ENCODE assay signal across 19 mouse cellular contexts in the genomic region with DNA sequence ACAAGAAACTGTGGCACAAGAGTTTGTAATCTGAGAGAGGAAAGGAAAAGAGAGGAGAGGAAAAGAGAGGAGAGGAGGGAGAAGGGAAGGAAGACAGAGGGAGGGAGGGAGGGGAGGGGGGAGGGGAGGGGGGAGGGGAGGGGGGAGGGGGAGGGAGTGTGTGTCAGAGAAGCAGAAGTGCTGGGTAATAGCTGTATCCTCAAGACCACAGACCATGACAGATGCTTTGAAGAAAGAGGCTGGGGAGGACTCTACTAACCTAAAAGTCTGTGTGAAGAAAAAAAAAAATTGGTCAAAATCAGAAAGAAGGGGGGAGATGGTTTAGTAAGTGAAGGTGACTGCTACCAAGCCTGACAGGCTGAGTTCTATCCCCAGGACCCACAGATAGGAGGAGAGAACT.
DNase-seq lines count a peak whose midpoint lies in the region; ATAC-seq lines count a peak whose summit lies in the region.
"Had no signal": no experiment of that assay in that cellular context is flagged by ENCODE, and none has a peak within 500 bp of the region (broad histone marks: within the 10 kb centered on the region; RNA-seq: fewer than 3 reads in every experiment).

No protein-coding gene starts in this region.

- H3K27me3 ChIP-seq in embryonic facial prominence, embryonic 13.5 days = no peaks in the 10 kb centered on the region
- no peaks in the 10 kb centered on the region for H3K27me3 ChIP-seq in embryonic facial prominence, embryonic 10.5 days (replicated peaks; ENCODE audit: low read depth, poor library complexity, severe bottlenecking)
- H3K27me3 ChIP-seq: forebrain, embryonic 13.5 days; forebrain, embryonic 15.5 days had no signal

- 0 out of 2 replicates have a peak, but pooled peaks cover 3% of the 10 kb centered on the region for H3K9me3 ChIP-seq in embryonic facial prominence, embryonic 13.5 days
- 0 out of 2 replicates have a peak, but pooled peaks cover 3% of the 10 kb centered on the region for H3K9me3 ChIP-seq in embryonic facial prominence, embryonic 10.5 days
- H3K9me3 ChIP-seq: forebrain, embryonic 13.5 days; forebrain, embryonic 15.5 days had no signal

- ATAC-seq in embryonic facial prominence, embryonic 13.5 days (ENCODE audit: insufficient number of reproducible peaks, insufficient read depth, low FRiP score, low TSS enrichment, low read depth) = no peak
- ATAC-seq in granulocyte monocyte progenitor cell, adult 5-6 weeks (replicated peaks; ENCODE audit: poor library complexity, severe bottlenecking) = peak; percentile 65
- ATAC-seq in megakaryocyte progenitor cell, adult 5-6 weeks (replicated peaks; ENCODE audit: poor library complexity) = peak; percentile 64
- ATAC-seq: forebrain, embryonic 13.5 days; forebrain, embryonic 15.5 days; forebrain, postnatal 0 days had no signal

- H3K36me3 ChIP-seq in embryonic facial prominence, embryonic 13.5 days = no peaks in the 10 kb centered on the region
- no peaks in the 10 kb centered on the region for H3K36me3 ChIP-seq in embryonic facial prominence, embryonic 10.5 days (replicated peaks)
- H3K36me3 ChIP-seq: forebrain, embryonic 15.5 days had no signal

- no peak overlapping the region for H3K4me3 ChIP-seq in embryonic facial prominence, embryonic 13.5 days
- no peak overlapping the region for H3K4me3 ChIP-seq in embryonic facial prominence, embryonic 10.5 days
- H3K4me3 ChIP-seq: forebrain, embryonic 13.5 days; forebrain, embryonic 15.5 days had no signal

- peaks cover 22% of the 10 kb centered on the region for H3K4me1 ChIP-seq in embryonic facial prominence, embryonic 13.5 days
- peaks cover 12% of the 10 kb centered on the region for H3K4me1 ChIP-seq in embryonic facial prominence, embryonic 10.5 days
- H3K4me1 ChIP-seq: forebrain, embryonic 13.5 days; forebrain, embryonic 15.5 days had no signal

- H3K9ac ChIP-seq in embryonic facial prominence, embryonic 13.5 days = no peak overlapping the region
- H3K9ac ChIP-seq: forebrain, embryonic 13.5 days; forebrain, embryonic 15.5 days; forebrain, postnatal 0 days had no signal

- DNase-seq in embryonic facial prominence, embryonic 10.5 days (ENCODE audit: low spot score) = no peak
- DNase-seq in 416B (ENCODE audit: low read depth) = peak; percentile 5
- DNase-seq in spleen, adult 12 weeks (ENCODE audit: low spot score) = no peak
- no peak for DNase-seq in T-cell, adult 2 months (ENCODE audit: low spot score)
- DNase-seq: adrenal gland, adult 2 months; adrenal gland, postnatal 10 days; adrenal gland, postnatal 25 days; cerebellum, adult 11 months; cerebellum, adult 18-20 months; cerebellum, adult 8-10 months; cerebellum, adult 9-11 months; cerebellum, postnatal 14 days; cerebellum, postnatal 36 days; forebrain, postnatal 0 days had no signal

- H3K27ac ChIP-seq in embryonic facial prominence, embryonic 13.5 days = 0 out of 2 replicates have a peak overlapping the region, but pooled peaks have one; percentile 7
- H3K27ac ChIP-seq in embryonic facial prominence, embryonic 10.5 days (replicated peaks) = no peak overlapping the region
- H3K27ac ChIP-seq: forebrain, embryonic 13.5 days; forebrain, embryonic 15.5 days had no signal

- no peak overlapping the region for H3K4me2 ChIP-seq in embryonic facial prominence, embryonic 13.5 days
- H3K4me2 ChIP-seq: forebrain, embryonic 13.5 days; forebrain, embryonic 15.5 days had no signal
